Mouse (Mus musculus): ENCODE data around the gene Ccdc126. TPM values are rescaled to one million over a fixed set of nuclear protein-coding genes. Genes with fewer than 3 reads are reported as not detected.
"Not testable (repeated sequence)": the region's sequence is repeated elsewhere in the genome, so short reads cannot be mapped to it uniquely, and the experiment has no call there.

Ccdc126 gene
- 0.58 and 5.1 TPM in 2 replicates for total RNA-seq (2017)

GRCm38 (mm10) chr6:49318966-49319594 lies at the start of gene Ccdc126:
Gene Ccdc126, plus strand, starts transcription at chr6:49319274.
- ATAC-seq (replicated peaks; ENCODE audit: low read depth, poor library complexity, severe bottlenecking) = peak; percentile 98

GRCm38 (mm10) chr6:49269923-49270322 lies 49.2 kb upstream of the Ccdc126 start:
- ATAC-seq (replicated peaks; ENCODE audit: low read depth, poor library complexity, severe bottlenecking) = no peak

GRCm38 (mm10) chr6:49271815-49272214 lies 47.3 kb upstream of the Ccdc126 start:
- ATAC-seq (replicated peaks; ENCODE audit: low read depth, poor library complexity, severe bottlenecking) = no peak

- no peak for ATAC-seq (replicated peaks; ENCODE audit: low read depth, poor library complexity, severe bottlenecking)
Observed at GRCm38 (mm10) chr6:49272863-49273262, 46.2 kb upstream of the Ccdc126 start.

- ATAC-seq (replicated peaks; ENCODE audit: low read depth, poor library complexity, severe bottlenecking) = no peak
Observed at GRCm38 (mm10) chr6:49273934-49274333, 45.1 kb upstream of the Ccdc126 start.

GRCm38 (mm10) chr6:49274416-49275091 lies 44.5 kb upstream of the Ccdc126 start:
- ATAC-seq (replicated peaks; ENCODE audit: low read depth, poor library complexity, severe bottlenecking) = no peak

GRCm38 (mm10) chr6:49275296-49275695 lies 43.8 kb upstream of the Ccdc126 start:
- ATAC-seq (replicated peaks; ENCODE audit: low read depth, poor library complexity, severe bottlenecking) = no peak

GRCm38 (mm10) chr6:49280942-49281341 lies 38.1 kb upstream of the Ccdc126 start:
- ATAC-seq (replicated peaks; ENCODE audit: low read depth, poor library complexity, severe bottlenecking) = no peak

- ATAC-seq (replicated peaks; ENCODE audit: low read depth, poor library complexity, severe bottlenecking) = peak; percentile 36; the same call in 1 of the 2 replicates
Observed at GRCm38 (mm10) chr6:49282122-49282521, 37.0 kb upstream of the Ccdc126 start.

GRCm38 (mm10) chr6:49298286-49298685 lies 20.8 kb upstream of the Ccdc126 start:
- no peak for ATAC-seq (replicated peaks; ENCODE audit: low read depth, poor library complexity, severe bottlenecking)

GRCm38 (mm10) chr6:49314821-49315220 lies 4.3 kb upstream of the Ccdc126 start:
- not testable (repeated sequence) for ATAC-seq (replicated peaks; ENCODE audit: low read depth, poor library complexity, severe bottlenecking)

- ATAC-seq (replicated peaks; ENCODE audit: low read depth, poor library complexity, severe bottlenecking) = no peak
Observed at GRCm38 (mm10) chr6:49319595-49320315, 681 bp downstream of the Ccdc126 start.

- ATAC-seq (replicated peaks; ENCODE audit: low read depth, poor library complexity, severe bottlenecking) = 0 out of 2 replicates have a peak, but pooled peaks have one; percentile 5
Observed at GRCm38 (mm10) chr6:49321341-49321740, 2.3 kb downstream of the Ccdc126 start.

- no peak for ATAC-seq (replicated peaks; ENCODE audit: low read depth, poor library complexity, severe bottlenecking)
Observed at GRCm38 (mm10) chr6:49322056-49322455, 3.0 kb downstream of the Ccdc126 start.

- no peak for ATAC-seq (replicated peaks; ENCODE audit: low read depth, poor library complexity, severe bottlenecking)
Observed at GRCm38 (mm10) chr6:49322986-49323385, 3.9 kb downstream of the Ccdc126 start.

- ATAC-seq (replicated peaks; ENCODE audit: low read depth, poor library complexity, severe bottlenecking) = no peak
Observed at GRCm38 (mm10) chr6:49324528-49324927, 5.5 kb downstream of the Ccdc126 start.

- ATAC-seq (replicated peaks; ENCODE audit: low read depth, poor library complexity, severe bottlenecking) = no peak
Observed at GRCm38 (mm10) chr6:49325294-49325693, 6.2 kb downstream of the Ccdc126 start.

GRCm38 (mm10) chr6:49326846-49327245 lies 7.8 kb downstream of the Ccdc126 start:
- no peak for ATAC-seq (replicated peaks; ENCODE audit: low read depth, poor library complexity, severe bottlenecking)

- ATAC-seq (replicated peaks; ENCODE audit: low read depth, poor library complexity, severe bottlenecking) = no peak
Observed at GRCm38 (mm10) chr6:49331369-49332059, 12.4 kb downstream of the Ccdc126 start.

GRCm38 (mm10) chr6:49332060-49332370 lies 12.9 kb downstream of the Ccdc126 start:
- ATAC-seq (replicated peaks; ENCODE audit: low read depth, poor library complexity, severe bottlenecking) = no peak

- no peak for ATAC-seq (replicated peaks; ENCODE audit: low read depth, poor library complexity, severe bottlenecking)
Observed at GRCm38 (mm10) chr6:49338566-49338965, 19.5 kb downstream of the Ccdc126 start.

All from common myeloid progenitor, adult 5-6 weeks (primary cell).